Mouse (Mus musculus) R1 (cell line): Measurements from ENCODE around the gene Myo15.
"Not testable (repeated sequence)": the region's sequence is repeated elsewhere in the genome, so short reads cannot be mapped to it uniquely, and the experiment has no call there.

Experiments used
- DNase-seq: peaks from one replicate; pipeline ENCODE4 v3.0.0-alpha.2; 2018; ENCODE audit warnings: low read depth, low spot score

Myo15 gene

GRCm38 (mm10) chr11:60507281-60507680 is 38.1 kb downstream of the Myo15 start:
- no peak for DNase-seq

DNA sequence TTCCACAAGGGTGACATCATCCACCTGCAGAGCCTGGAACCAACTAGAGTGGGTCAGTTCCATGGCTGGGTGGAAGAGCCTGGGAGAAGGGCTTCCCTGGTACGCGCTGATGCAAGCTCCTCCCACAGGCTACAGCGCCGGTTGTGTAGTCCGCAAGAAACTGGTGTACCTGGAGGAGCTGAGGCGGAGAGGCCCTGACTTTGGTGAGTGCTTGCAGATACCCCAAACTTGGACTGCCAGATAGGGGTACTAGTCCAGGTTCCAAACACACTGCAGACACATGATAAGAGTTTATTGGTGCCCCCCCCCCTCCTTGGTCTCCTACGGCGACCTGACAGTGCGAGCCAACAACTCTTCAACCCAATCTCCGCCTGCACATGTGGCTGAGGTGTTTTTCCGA is 39.8 kb downstream of the Myo15 start:
- DNase-seq = peak; percentile 36

- DNase-seq = no peak
Measured at GRCm38 (mm10) chr11:60509500-60509899, 40.4 kb downstream of the Myo15 start.

DNA sequence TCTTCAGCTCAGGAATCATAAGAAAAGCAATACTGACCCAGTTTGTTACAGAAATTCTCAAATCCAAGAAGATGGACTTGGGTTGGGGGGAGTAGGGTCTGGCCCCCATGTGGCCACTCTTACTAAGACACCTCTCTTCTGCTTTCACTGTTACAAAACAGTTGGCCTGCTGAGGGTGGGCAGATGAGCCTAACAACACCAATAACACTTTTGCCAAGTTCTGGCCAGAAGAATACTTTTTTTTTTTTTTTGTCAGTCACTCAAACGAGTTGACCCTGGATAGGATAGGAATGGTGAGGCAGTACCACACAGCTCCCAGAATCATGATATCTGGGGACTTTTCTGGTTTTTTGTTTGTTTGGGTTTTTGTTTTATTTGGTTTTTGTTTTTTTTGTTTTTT is 42.8 kb downstream of the Myo15 start:
- DNase-seq = no peak

- DNase-seq = peak; percentile 51
Measured at GRCm38 (mm10) chr11:60512520-60512919, 43.4 kb downstream of the Myo15 start.

DNA sequence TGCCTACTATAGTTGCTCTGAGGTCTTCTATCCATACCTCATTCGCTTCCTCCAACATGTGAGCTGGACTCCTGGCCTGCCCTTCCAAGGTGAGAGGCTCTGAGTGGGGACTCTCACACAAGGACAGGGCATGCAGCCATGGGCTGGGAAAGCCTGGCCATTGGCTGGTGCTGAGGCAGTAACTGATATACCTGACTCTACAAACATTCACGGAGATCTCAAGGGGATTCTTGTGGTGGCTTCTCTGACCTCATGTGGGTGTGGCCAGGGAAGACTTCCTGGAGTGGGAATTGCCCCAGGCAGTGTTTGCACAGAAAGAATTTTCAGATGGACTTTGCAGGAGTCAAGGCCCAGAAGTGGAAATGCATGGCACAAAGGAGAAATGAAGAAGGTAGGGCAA is 45.8 kb downstream of the Myo15 start:
- DNase-seq = peak; percentile 46

GRCm38 (mm10) chr11:60518305-60518704 is 49.2 kb downstream of the Myo15 start:
- DNase-seq = no peak

GRCm38 (mm10) chr11:60522027-60522426 is 52.9 kb downstream of the Myo15 start:
- no peak for DNase-seq

- DNase-seq = no peak
Measured at GRCm38 (mm10) chr11:60522661-60523365, 53.7 kb downstream of the Myo15 start.

GRCm38 (mm10) chr11:60526461-60526860 is 57.3 kb downstream of the Myo15 start:
- peak; percentile 40 for DNase-seq

DNA sequence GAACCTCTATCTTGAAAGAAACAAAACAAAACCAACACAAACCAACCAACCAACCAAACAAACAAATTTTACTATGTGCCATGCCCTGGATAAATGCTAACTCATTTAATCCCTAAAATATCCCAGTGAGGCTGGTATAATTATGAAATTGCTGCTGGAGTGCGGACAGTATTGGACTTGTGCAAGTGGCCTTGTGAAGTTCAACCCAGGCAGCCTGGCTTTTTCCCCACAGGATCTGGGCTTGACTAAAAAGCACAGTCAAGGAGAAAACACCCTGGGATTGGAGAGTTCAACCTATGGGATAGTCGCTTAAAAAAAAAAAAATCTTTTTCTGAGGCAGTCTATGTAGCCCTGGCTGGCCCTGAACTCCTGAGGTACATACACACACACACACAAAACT is 66.5 kb downstream of the Myo15 start:
- no peak for DNase-seq

DNA sequence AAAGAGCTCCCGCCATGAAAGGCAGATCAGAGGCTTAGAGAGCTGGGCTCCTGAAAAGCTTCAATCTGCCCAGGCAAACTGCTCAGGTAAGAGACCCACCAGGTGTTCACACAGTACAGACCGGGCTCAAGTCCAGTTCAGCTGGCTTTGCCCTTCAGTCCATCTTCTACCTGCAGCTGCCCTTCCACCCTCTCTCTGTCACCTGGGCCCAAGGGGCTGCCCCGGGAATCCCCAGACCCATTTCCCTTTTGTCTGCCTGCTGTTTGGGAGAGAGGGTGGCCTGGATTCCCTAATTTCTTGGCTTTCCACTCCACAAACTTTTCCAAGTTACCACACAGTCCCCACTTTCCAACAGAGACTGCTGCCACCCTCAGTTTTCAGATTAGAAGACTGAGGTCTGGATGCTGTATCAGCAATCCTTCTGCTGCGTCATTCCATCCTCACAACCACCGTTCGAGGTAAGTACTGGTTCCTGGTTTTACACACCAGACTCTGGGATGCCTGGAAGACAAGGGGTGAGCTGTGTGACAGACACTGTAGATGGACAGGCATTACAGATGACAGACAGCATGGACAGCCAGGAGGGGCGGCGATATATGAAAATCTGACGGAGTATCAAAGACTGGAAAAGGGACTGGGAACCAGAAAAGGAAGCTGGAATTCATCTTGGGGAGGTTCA is 67.2 kb downstream of the Myo15 start, which contains the start of gene Alkbh5:
Gene Alkbh5, plus strand, starts transcription at position 202 of the 679 bp plus-strand sequence.
- peak; percentile 40 for DNase-seq

DNA sequence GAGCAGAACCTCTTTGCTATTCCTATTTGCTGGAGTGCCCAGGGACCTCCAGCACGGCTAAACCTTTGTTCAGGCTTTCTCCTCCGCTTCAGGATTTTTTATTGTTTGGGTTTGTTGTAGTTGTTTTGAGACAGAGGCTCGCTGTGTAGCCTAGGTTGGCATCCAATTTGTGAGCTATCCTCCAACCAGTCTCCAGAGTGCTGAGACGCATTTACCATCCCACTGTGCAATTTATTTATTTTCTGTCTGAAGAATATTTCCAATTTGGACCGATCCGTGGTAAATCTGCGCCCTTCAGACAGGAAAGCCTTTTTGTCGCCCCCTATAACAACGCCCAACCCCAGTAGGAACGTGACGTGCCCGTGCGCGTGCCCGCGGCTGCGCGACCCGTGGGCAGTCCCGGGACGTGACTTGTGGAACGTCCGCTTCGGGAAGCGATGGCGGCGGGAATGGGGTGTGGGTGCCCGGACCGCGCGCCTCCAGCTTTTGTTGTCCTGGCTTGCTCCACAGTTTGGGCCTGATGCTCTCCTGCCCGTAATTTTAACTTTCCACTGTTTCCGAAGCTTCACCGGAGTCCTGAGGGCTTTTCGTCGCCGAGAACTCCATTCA is 67.8 kb downstream of the Myo15 start:
- peak; percentile 89 for DNase-seq

DNA sequence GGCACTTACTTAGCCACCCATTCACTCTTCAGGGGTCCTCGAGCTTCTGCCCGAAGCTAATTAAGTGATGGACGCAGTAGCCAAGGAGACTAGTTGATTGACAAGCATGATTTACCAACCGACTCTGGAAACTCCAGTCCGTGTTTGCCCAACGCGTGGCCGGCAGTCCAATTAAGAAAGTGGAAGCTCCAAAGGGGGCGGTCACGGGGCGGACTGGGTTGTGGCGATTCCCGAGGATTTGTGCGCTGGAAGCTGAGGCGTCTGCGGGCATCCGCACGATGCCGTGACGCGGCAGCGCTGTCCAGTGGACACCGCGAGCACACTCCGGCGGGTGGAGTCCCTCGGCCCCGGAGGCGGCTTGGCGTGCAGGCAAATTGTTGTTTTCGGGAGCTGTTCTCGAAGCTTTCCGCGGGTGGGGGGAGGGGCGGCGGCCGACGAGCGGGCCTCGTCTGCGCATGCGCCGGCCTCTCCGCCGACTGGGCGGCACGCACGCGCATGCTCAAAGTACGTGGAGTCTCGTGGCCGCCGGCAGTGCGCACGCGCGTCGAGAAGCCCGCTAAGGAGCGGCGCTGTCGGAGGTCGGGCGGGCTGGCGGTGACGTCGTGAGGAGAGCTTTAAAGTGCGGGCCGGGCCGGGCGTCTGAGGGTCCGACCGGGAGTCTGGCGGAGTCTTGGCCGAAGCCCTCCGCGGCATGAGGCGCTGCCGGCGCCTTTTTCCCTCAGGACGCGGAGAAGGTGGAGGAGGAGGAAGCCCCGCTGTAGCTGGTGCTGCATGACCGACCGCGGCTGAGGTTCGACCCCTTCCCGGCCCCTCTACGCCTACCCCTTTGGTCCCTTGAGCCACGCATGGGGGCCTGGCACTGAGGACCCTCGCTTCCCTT is 68.6 kb downstream of the Myo15 start:
- peak; percentile 99 for DNase-seq

GRCm38 (mm10) chr11:60538371-60539281 is 69.5 kb downstream of the Myo15 start:
- peak; percentile 58 for DNase-seq

GRCm38 (mm10) chr11:60539540-60539939 is 70.4 kb downstream of the Myo15 start:
- no peak for DNase-seq

- DNase-seq = no peak
Measured at GRCm38 (mm10) chr11:60540002-60540610, 71.0 kb downstream of the Myo15 start.

- no peak for DNase-seq
Measured at GRCm38 (mm10) chr11:60540761-60541160, 71.6 kb downstream of the Myo15 start.

GRCm38 (mm10) chr11:60541831-60542230 is 72.7 kb downstream of the Myo15 start:
- no peak for DNase-seq

DNA sequence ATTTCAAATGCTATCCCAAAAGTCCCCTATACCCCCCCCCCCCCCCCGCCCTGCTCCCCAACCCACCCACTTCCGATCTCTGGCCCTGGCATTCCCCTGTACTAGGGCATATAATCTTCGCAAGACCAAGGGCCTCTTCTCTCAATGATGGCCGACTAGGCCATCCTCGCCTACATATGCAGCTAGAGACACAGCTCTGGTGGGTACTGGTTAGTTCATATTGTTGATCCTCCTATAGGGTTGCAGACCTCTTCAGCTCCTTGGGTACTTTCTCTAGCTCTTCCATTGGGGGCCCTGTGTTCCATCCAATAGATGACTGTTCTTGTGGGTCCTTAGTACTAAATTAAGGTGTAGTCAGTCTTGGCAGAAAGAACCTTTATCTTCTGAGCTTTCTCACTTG is 74.1 kb downstream of the Myo15 start:
- not testable (repeated sequence) for DNase-seq
